Mouse (Mus musculus) liver, embryonic 15.5 days (tissue): ENCODE measurements around the gene Zfand2a. TPM values are rescaled to one million over a fixed set of nuclear protein-coding genes. Genes with fewer than 3 reads are reported as not detected.

Experiments
- ATAC-seq: fragments of 200-750 bp; cut with Nextera tagmentation; 2 replicates; pipeline ENCODE4 v1.8.0; 2017; ENCODE audit warnings: moderate number of reproducible peaks, mild to moderate bottlenecking, moderate library complexity; ENCODE audit not compliant: insufficient read depth
- H3K27ac ChIP-seq: fragments of 300-500 bp; sonication (generic); replicated peaks from 2 replicates; pipeline ENCODE4 v1.5.1; 2015; ENCODE audit warnings: mild to moderate bottlenecking, inconsistent platforms
- H3K27me3 ChIP-seq: fragments of 300-500 bp; sonication (generic); 2 replicates; pipeline ENCODE4 v1.6.1; 2015; ENCODE audit warnings: mild to moderate bottlenecking, inconsistent platforms
- H3K36me3 ChIP-seq: fragments of 300-500 bp; sonication (generic); replicated peaks from 2 replicates; pipeline ENCODE4 v1.6.1; 2015; ENCODE audit warnings: moderate library complexity, mild to moderate bottlenecking, inconsistent platforms
- H3K4me1 ChIP-seq: fragments of 300-500 bp; sonication (generic); replicated peaks from 2 replicates; pipeline ENCODE4 v1.6.1; 2015; ENCODE audit warnings: inconsistent platforms
- H3K4me2 ChIP-seq: fragments of 300-500 bp; sonication (generic); 2 replicates; pipeline ENCODE4 v1.6.1; 2015; ENCODE audit warnings: moderate library complexity, mild to moderate bottlenecking, inconsistent platforms
- H3K4me3 ChIP-seq: fragments of 300-500 bp; sonication (generic); replicated peaks from 2 replicates; pipeline ENCODE4 v1.5.1; 2015; ENCODE audit warnings: mild to moderate bottlenecking, inconsistent platforms
- H3K9ac ChIP-seq: fragments of 300-500 bp; sonication (generic); 2 replicates; pipeline ENCODE4 v1.6.1; 2015; ENCODE audit warnings: moderate library complexity, mild to moderate bottlenecking, inconsistent platforms
- H3K9me3 ChIP-seq: fragments of 300-500 bp; sonication (generic); replicated peaks from 2 replicates; pipeline ENCODE4 v1.6.1; 2016; ENCODE audit warnings: inconsistent platforms
- WGBS: fragments of 180-500 bp; shearing (Covaris S2); methylation state at CpG from one replicate; pipeline ENCODE4 v1.1.7; 2015; ENCODE audit warnings: mixed read lengths; ENCODE audit not compliant: insufficient replicate concordance; 5-methylcytosine and 5-hydroxymethylcytosine counted together
- polyA plus RNA-seq: library from polyadenylated mRNA; unstranded; fragments of >200 nt; fragmentation: Nextera tagmentation; extraction: Ambion mirVana; gene quantifications from 2 replicates; pipeline ENCODE4 v1.2.1, GENCODE M21; 2015

The Zfand2a gene
- polyA plus RNA-seq, 1 experiment from 2014 or later: 3.2 TPM

DNA sequence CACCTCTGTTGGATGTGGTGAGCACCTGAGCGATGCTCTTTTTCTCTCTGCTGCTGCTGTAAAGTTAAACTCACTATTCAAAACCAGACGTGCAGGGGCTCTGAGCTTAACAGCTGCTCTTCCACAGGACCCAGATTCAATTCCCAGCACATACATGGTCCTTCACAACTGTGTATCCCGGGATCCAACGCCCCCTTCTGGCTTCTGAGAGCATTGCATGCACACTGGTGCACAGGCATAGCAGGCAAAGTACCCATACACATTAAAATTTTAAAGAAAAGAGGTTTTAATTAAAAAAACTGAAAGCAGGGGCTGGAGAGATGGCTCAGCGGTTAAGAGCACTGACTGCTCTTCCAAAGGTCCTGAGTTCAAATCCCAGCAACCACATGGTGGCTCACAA is 12.6 kb upstream of the Zfand2a start:
- H3K27ac ChIP-seq: no peak overlapping the region
- ATAC-seq: no peak
- WGBS: 39% methylated on average over 5 of the region's 5 CpGs
- H3K4me2 ChIP-seq: no peak overlapping the region
- no peaks in the 10 kb centered on the region for H3K9me3 ChIP-seq
- H3K9ac ChIP-seq: no peak overlapping the region
- H3K27me3 ChIP-seq: peaks cover 49% of the 10 kb centered on the region
- H3K36me3 ChIP-seq: no peaks in the 10 kb centered on the region
- no peaks in the 10 kb centered on the region for H3K4me1 ChIP-seq
- H3K4me3 ChIP-seq: no peak overlapping the region

- Histone ChIP-seq H3K4me2 (no peak overlapping the region), H3K9ac (no peak overlapping the region), H3K27ac (no peak overlapping the region), H3K4me1 (no peaks in the 10 kb centered on the region), H3K27me3 (peaks cover 59% of the 10 kb centered on the region), H3K4me3 (no peak overlapping the region), H3K9me3 (no peaks in the 10 kb centered on the region), H3K36me3 (no peaks in the 10 kb centered on the region)
- 31% methylated on average over 22 of the region's 22 CpGs for whole genome bisulfite sequencing
- no peak for ATAC-seq
Measured at GRCm38 (mm10) chr5:139495019-139495669, 10.8 kb upstream of the Zfand2a start.

- Histone ChIP-seq H3K4me3 (no peak overlapping the region), H3K27me3 (peaks cover 52% of the 10 kb centered on the region), H3K36me3 (no peaks in the 10 kb centered on the region), H3K9ac (no peak overlapping the region), H3K4me1 (no peaks in the 10 kb centered on the region), H3K4me2 (no peak overlapping the region), H3K9me3 (no peaks in the 10 kb centered on the region), H3K27ac (no peak overlapping the region)
- 32% methylated on average over 5 of the region's 5 CpGs for WGBS
- ATAC-seq: no peak
Measured at GRCm38 (mm10) chr5:139493690-139494089, 9.3 kb upstream of the Zfand2a start.

- Histone ChIP-seq H3K9ac (no peak overlapping the region), H3K4me3 (no peak overlapping the region), H3K4me2 (no peak overlapping the region), H3K9me3 (no peaks in the 10 kb centered on the region), H3K27ac (no peak overlapping the region), H3K4me1 (no peaks in the 10 kb centered on the region), H3K36me3 (no peaks in the 10 kb centered on the region), H3K27me3 (peaks cover 45% of the 10 kb centered on the region)
- ATAC-seq: no peak
- WGBS: 53% methylated on average over 8 of the region's 8 CpGs
Measured at GRCm38 (mm10) chr5:139491348-139491747, 7.0 kb upstream of the Zfand2a start.

GRCm38 (mm10) chr5:139490131-139490530 is 5.8 kb upstream of the Zfand2a start:
- Histone ChIP-seq H3K4me1 (no peaks in the 10 kb centered on the region), H3K4me3 (no peak overlapping the region), H3K36me3 (no peaks in the 10 kb centered on the region), H3K4me2 (no peak overlapping the region), H3K9ac (no peak overlapping the region), H3K27ac (no peak overlapping the region), H3K27me3 (peaks cover 38% of the 10 kb centered on the region), H3K9me3 (no peaks in the 10 kb centered on the region)
- 66% methylated on average over 11 of the region's 11 CpGs for WGBS
- ATAC-seq: no peak

DNA sequence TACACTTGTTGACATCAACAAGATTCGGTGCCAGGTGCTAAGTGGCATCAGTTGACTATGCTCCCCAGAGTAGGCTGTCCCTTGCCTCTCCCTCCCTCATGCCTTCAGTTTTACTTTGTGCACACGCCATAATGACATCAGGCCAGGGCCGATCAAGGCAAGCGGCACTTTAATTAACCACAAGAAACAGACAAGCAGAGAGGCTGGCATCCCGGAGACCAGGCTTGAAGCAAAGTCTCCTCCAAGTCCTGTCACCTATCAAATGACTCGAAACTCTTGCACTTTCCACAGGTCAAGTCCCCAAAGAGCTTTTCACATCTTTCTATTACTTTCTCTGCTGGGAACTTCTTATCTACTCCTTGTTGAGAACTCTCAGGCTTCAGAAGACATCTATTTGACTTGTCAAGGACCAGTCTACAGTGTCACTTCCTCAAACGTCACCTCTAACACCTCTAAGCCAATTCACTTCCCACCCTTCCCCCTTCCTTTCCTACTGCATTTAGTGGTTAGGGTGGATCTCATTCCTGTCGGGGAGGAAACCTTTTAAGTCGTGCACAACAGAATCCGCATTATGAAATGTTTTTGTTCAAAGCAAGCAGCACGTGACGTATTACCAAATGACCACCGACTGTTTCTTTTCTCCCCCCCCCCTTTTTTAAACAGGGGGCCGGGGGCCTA is 1.0 kb downstream of the Zfand2a start:
- Histone ChIP-seq H3K9me3 (no peaks in the 10 kb centered on the region), H3K27ac (no peak overlapping the region; the same call in 1 of the 2 replicates), H3K27me3 (peaks cover 6% of the 10 kb centered on the region; the same call in 1 of the 2 replicates), H3K4me1 (peaks cover 18% of the 10 kb centered on the region), H3K4me2 (peak overlapping the region; percentile 92), H3K9ac (peak overlapping the region; percentile 80), H3K4me3 (peak overlapping the region; percentile 98), H3K36me3 (peaks cover 41% of the 10 kb centered on the region)
- no peak for ATAC-seq
- WGBS: 39% methylated on average over 14 of the region's 14 CpGs

GRCm38 (mm10) chr5:139480406-139480805 is 3.9 kb downstream of the Zfand2a start:
- H3K4me3 ChIP-seq: no peak overlapping the region
- no peaks in the 10 kb centered on the region for H3K27me3 ChIP-seq
- no peaks in the 10 kb centered on the region for H3K9me3 ChIP-seq
- H3K27ac ChIP-seq: no peak overlapping the region
- H3K4me2 ChIP-seq: no peak overlapping the region
- 75% methylated on average over 10 of the region's 10 CpGs for WGBS
- H3K36me3 ChIP-seq: peaks cover 69% of the 10 kb centered on the region
- no peak for ATAC-seq
- H3K9ac ChIP-seq: no peak overlapping the region
- H3K4me1 ChIP-seq: peaks cover 18% of the 10 kb centered on the region

GRCm38 (mm10) chr5:139479088-139479487 is 5.3 kb downstream of the Zfand2a start:
- H3K36me3 ChIP-seq: peaks cover 82% of the 10 kb centered on the region
- WGBS: 77% methylated on average over 8 of the region's 8 CpGs
- H3K9ac ChIP-seq: no peak overlapping the region
- H3K4me2 ChIP-seq: no peak overlapping the region
- H3K4me1 ChIP-seq: peaks cover 13% of the 10 kb centered on the region
- no peak for ATAC-seq
- H3K4me3 ChIP-seq: no peak overlapping the region
- no peaks in the 10 kb centered on the region for H3K9me3 ChIP-seq
- H3K27me3 ChIP-seq: no peaks in the 10 kb centered on the region
- no peak overlapping the region for H3K27ac ChIP-seq

DNA sequence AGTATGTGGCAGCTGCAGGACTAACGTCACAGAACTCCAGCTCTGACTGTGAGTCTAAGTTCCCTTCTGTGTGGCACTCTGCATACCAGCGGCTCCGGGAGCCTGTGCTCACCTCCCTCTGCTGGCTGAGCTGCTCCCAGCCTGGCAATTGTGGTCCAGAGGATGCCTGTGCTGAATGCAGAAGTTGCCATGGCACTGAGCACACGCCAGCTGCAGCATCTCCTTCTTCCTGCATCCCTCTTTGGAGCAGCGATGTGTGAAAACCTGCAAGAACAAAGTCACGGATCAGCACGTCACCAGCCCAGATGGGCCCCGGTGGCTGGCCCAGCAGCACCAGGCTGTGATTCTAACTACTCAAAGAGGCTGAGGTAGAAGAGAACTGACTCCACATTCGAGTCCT is 9.6 kb downstream of the Zfand2a start:
- ATAC-seq: no peak
- H3K36me3 ChIP-seq: peaks cover 85% of the 10 kb centered on the region
- H3K4me1 ChIP-seq: no peaks in the 10 kb centered on the region
- 83% methylated on average over 9 of the region's 9 CpGs for WGBS
- H3K27me3 ChIP-seq: no peaks in the 10 kb centered on the region
- no peak overlapping the region for H3K4me2 ChIP-seq
- H3K27ac ChIP-seq: no peak overlapping the region
- no peak overlapping the region for H3K9ac ChIP-seq
- no peaks in the 10 kb centered on the region for H3K9me3 ChIP-seq
- no peak overlapping the region for H3K4me3 ChIP-seq

DNA sequence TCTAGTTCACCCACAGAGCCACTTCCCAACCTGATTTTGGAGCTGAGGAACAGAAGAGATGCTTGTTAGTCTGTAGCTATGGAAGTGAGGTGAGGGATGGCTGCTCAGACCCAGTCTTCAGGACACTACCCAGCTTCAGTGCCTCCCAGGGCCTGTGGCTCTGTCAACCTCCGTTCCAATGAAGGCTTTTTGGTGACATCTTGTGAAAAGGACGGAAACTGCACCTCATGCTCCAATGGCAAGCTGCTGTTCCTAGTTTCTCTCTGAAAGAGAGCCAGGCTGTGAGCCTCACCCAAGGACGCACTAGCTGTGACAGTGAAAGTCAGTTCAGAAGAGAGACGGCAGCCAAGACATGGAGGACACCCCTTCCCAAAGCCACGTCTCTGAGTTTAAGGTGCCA is 16.4 kb downstream of the Zfand2a start:
- no peak for ATAC-seq

GRCm38 (mm10) chr5:139466801-139467200 is 17.5 kb downstream of the Zfand2a start:
- Histone ChIP-seq H3K27ac (no peak overlapping the region), H3K4me1 (no peaks in the 10 kb centered on the region), H3K4me2 (no peak overlapping the region), H3K9me3 (no peaks in the 10 kb centered on the region), H3K4me3 (no peak overlapping the region), H3K36me3 (peaks cover 7% of the 10 kb centered on the region), H3K27me3 (no peaks in the 10 kb centered on the region), H3K9ac (no peak overlapping the region)
- ATAC-seq: no peak
- WGBS: 49% methylated on average over 4 of the region's 4 CpGs

More for the DNA sequence above, 16.4 kb downstream of the Zfand2a start:
- no peaks in the 10 kb centered on the region for H3K27me3 ChIP-seq
- H3K9me3 ChIP-seq: no peaks in the 10 kb centered on the region
- 48% methylated on average over 5 of the region's 5 CpGs for WGBS
- H3K36me3 ChIP-seq: peaks cover 19% of the 10 kb centered on the region
- no peaks in the 10 kb centered on the region for H3K4me1 ChIP-seq
- H3K4me2 ChIP-seq: no peak overlapping the region
- H3K4me3 ChIP-seq: no peak overlapping the region
- no peak overlapping the region for H3K27ac ChIP-seq
- H3K9ac ChIP-seq: no peak overlapping the region
